Mouse (Mus musculus) forebrain, embryonic 11.5 days (tissue): Measurements from ENCODE around the gene Ppp2r1b. TPM values are rescaled to one million over a fixed set of nuclear protein-coding genes. Genes with fewer than 3 reads are reported as not detected.

Experiments used
- ATAC-seq: fragments of 200-750 bp; cut with Nextera tagmentation; replicated peaks from 2 replicates; pipeline ENCODE4 v1.8.0; 2017; ENCODE audit warnings: moderate TSS enrichment; ENCODE audit not compliant: low FRiP score
- DNase-seq: peaks from one replicate; pipeline ENCODE4 v3.0.0-alpha.2; 2017; ENCODE audit warnings: low spot score
- H3K27ac ChIP-seq: fragments of 300-500 bp; sonication (generic); 2 replicates; pipeline ENCODE4 v1.5.1; 2014; ENCODE audit warnings: low read depth, low read length
- H3K27me3 ChIP-seq: fragments of 300-500 bp; sonication (generic); 2 replicates; pipeline ENCODE4 v1.6.1; 2014; ENCODE audit warnings: mild to moderate bottlenecking, low read length, mixed read lengths; ENCODE audit not compliant: control insufficient read depth, insufficient read depth
- H3K36me3 ChIP-seq: fragments of 300-500 bp; sonication (generic); 2 replicates; pipeline ENCODE4 v1.6.1; 2014; ENCODE audit warnings: mild to moderate bottlenecking, low read length, moderate library complexity, mixed read lengths; ENCODE audit not compliant: control insufficient read depth, insufficient read depth
- H3K4me1 ChIP-seq: fragments of 300-500 bp; sonication (generic); replicated peaks from 2 replicates; pipeline ENCODE4 v1.6.1; 2014; ENCODE audit warnings: low read length, mixed read lengths; ENCODE audit not compliant: control insufficient read depth, insufficient read depth
- H3K4me2 ChIP-seq: fragments of 300-500 bp; sonication (generic); 2 replicates; pipeline ENCODE4 v1.6.1; 2014; ENCODE audit warnings: low read depth, mild to moderate bottlenecking, low read length, moderate library complexity, mixed read lengths; ENCODE audit not compliant: severe bottlenecking
- H3K4me3 ChIP-seq: fragments of 300-500 bp; sonication (generic); 2 replicates; pipeline ENCODE4 v1.5.1; 2014; ENCODE audit warnings: low read depth, low read length
- H3K9ac ChIP-seq: fragments of 300-500 bp; sonication (generic); 2 replicates; pipeline ENCODE4 v1.6.1; 2014; ENCODE audit warnings: low read length
- H3K9me3 ChIP-seq: fragments of 300-500 bp; sonication (generic); 2 replicates; pipeline ENCODE4 v1.6.1; 2016; ENCODE audit warnings: low read length, mixed read lengths; ENCODE audit not compliant: control insufficient read depth
- WGBS: fragments of 180-500 bp; shearing (Covaris S2); extraction: QIAGEN DNeasy Blood & Tissue Kit; methylation state at CpG from one replicate; pipeline ENCODE4 v1.1.7; 2014; 5-methylcytosine and 5-hydroxymethylcytosine counted together
- polyA plus RNA-seq: library from polyadenylated mRNA; unstranded; fragments of >200 nt; fragmentation: Nextera tagmentation; extraction: Ambion mirVana; gene quantifications from 2 replicates; pipeline ENCODE4 v1.2.1, GENCODE M21; 2014

Gene Ppp2r1b
- polyA plus RNA-seq, 1 experiment from 2014 or later: 132 TPM

GRCm38 (mm10) chr9:50893665-50894064 is 48.6 kb downstream of the Ppp2r1b start:
- DNase-seq: no peak
- H3K27ac ChIP-seq: no peak overlapping the region
- H3K9me3 ChIP-seq: no peaks in the 10 kb centered on the region
- WGBS: 95% methylated on average over 4 of the region's 4 CpGs
- H3K4me3 ChIP-seq: no peak overlapping the region
- no peak overlapping the region for H3K9ac ChIP-seq
- H3K4me1 ChIP-seq: no peaks in the 10 kb centered on the region
- H3K27me3 ChIP-seq: no peaks in the 10 kb centered on the region
- no peak for ATAC-seq
- H3K4me2 ChIP-seq: no peak overlapping the region
- peaks cover 3% of the 10 kb centered on the region; the same call in 1 of the 2 replicates for H3K36me3 ChIP-seq

GRCm38 (mm10) chr9:50900026-50900920 is 55.2 kb downstream of the Ppp2r1b start:
- Histone ChIP-seq H3K9ac (no peak overlapping the region), H3K27me3 (no peaks in the 10 kb centered on the region), H3K4me3 (no peak overlapping the region), H3K4me1 (no peaks in the 10 kb centered on the region), H3K9me3 (no peaks in the 10 kb centered on the region), H3K27ac (no peak overlapping the region), H3K4me2 (no peak overlapping the region), H3K36me3 (peaks cover under 1% of the 10 kb centered on the region; the same call in 1 of the 2 replicates)
- 74% methylated on average over 7 of the region's 7 CpGs for WGBS
- ATAC-seq (no peak), DNase-seq (no peak)

- Histone ChIP-seq H3K27ac (no peak overlapping the region), H3K4me2 (no peak overlapping the region), H3K9me3 (no peaks in the 10 kb centered on the region), H3K4me3 (no peak overlapping the region), H3K27me3 (no peaks in the 10 kb centered on the region), H3K4me1 (no peaks in the 10 kb centered on the region), H3K36me3 (no peaks in the 10 kb centered on the region), H3K9ac (no peak overlapping the region)
- WGBS: 79% methylated on average over 6 of the region's 6 CpGs
- no peak for ATAC-seq
- DNase-seq: no peak
Measured at GRCm38 (mm10) chr9:50904196-50904847, 59.2 kb downstream of the Ppp2r1b start.

- no peak overlapping the region for H3K4me2 ChIP-seq
- H3K27ac ChIP-seq: no peak overlapping the region
- H3K4me3 ChIP-seq: no peak overlapping the region
- no peaks in the 10 kb centered on the region for H3K9me3 ChIP-seq
- no peaks in the 10 kb centered on the region for H3K36me3 ChIP-seq
- H3K4me1 ChIP-seq: no peaks in the 10 kb centered on the region
- no peak overlapping the region for H3K9ac ChIP-seq
- DNase-seq (no peak), ATAC-seq (no peak)
- H3K27me3 ChIP-seq: no peaks in the 10 kb centered on the region
- WGBS: 86% methylated on average over 3 of the region's 3 CpGs
Measured at GRCm38 (mm10) chr9:50905321-50905720, 60.2 kb downstream of the Ppp2r1b start.

GRCm38 (mm10) chr9:50911861-50912515 is 66.9 kb downstream of the Ppp2r1b start:
- H3K9me3 ChIP-seq: no peaks in the 10 kb centered on the region

GRCm38 (mm10) chr9:50918131-50918530 is 73.0 kb downstream of the Ppp2r1b start:
- 82% methylated on average over 3 of the region's 3 CpGs for WGBS
- Histone ChIP-seq H3K9me3 (no peaks in the 10 kb centered on the region), H3K27ac (no peak overlapping the region), H3K4me2 (no peak overlapping the region), H3K36me3 (no peaks in the 10 kb centered on the region), H3K4me1 (no peaks in the 10 kb centered on the region), H3K9ac (no peak overlapping the region), H3K27me3 (no peaks in the 10 kb centered on the region), H3K4me3 (no peak overlapping the region)
- DNase-seq (no peak), ATAC-seq (no peak)

More at GRCm38 (mm10) chr9:50911861-50912515, 66.9 kb downstream of the Ppp2r1b start:
- Histone ChIP-seq H3K4me2 (no peak overlapping the region), H3K36me3 (no peaks in the 10 kb centered on the region), H3K4me3 (no peak overlapping the region), H3K4me1 (no peaks in the 10 kb centered on the region), H3K9ac (no peak overlapping the region), H3K27me3 (no peaks in the 10 kb centered on the region), H3K27ac (no peak overlapping the region)
- 89% methylated on average over 7 of the region's 7 CpGs for WGBS
- ATAC-seq: no peak
- no peak for DNase-seq

- H3K27ac ChIP-seq: no peak overlapping the region
- no peak overlapping the region for H3K4me3 ChIP-seq
- no peak overlapping the region for H3K9ac ChIP-seq
- H3K9me3 ChIP-seq: no peaks in the 10 kb centered on the region
- no peaks in the 10 kb centered on the region for H3K36me3 ChIP-seq
- 95% methylated on average over 2 of the region's 2 CpGs for WGBS
- ATAC-seq (no peak), DNase-seq (no peak)
- no peaks in the 10 kb centered on the region for H3K4me1 ChIP-seq
- no peaks in the 10 kb centered on the region for H3K27me3 ChIP-seq
- no peak overlapping the region for H3K4me2 ChIP-seq
Measured at GRCm38 (mm10) chr9:50919554-50919953, 74.5 kb downstream of the Ppp2r1b start.

GRCm38 (mm10) chr9:50920933-50921895 is 76.1 kb downstream of the Ppp2r1b start:
- Histone ChIP-seq H3K36me3 (no peaks in the 10 kb centered on the region), H3K27me3 (no peaks in the 10 kb centered on the region), H3K9me3 (no peaks in the 10 kb centered on the region), H3K27ac (no peak overlapping the region), H3K4me2 (no peak overlapping the region), H3K9ac (no peak overlapping the region), H3K4me3 (no peak overlapping the region), H3K4me1 (no peaks in the 10 kb centered on the region)
- no peak for ATAC-seq
- DNase-seq: no peak
- 92% methylated on average over 3 of the region's 3 CpGs for WGBS
